Mouse (Mus musculus): Measurements from ENCODE around the gene Vamp2. TPM values are rescaled to one million over a fixed set of nuclear protein-coding genes. Genes with fewer than 3 reads are reported as not detected.
A peak's percentile ranks its signal among the peaks of the same experiment; 100 is the strongest.

Gene Vamp2
- polyA plus RNA-seq, 2 experiments = 89.8 to 199 TPM

GRCm38 (mm10) chr11:69094697-69095429, 6.6 kb downstream of the Vamp2 start, which contains the start of gene Per1:
Gene Per1, plus strand, starts transcription at chr11:69095217.
- Histone ChIP-seq H3K36me3 (ENCODE audit: control insufficient read depth, insufficient read depth, low read length) (peaks cover 30% of the 10 kb centered on the region), H3K4me3 (replicated peaks; ENCODE audit: low read length) (peak within 1 kb of the TSS; percentile 62), H3K27me3 (ENCODE audit: control insufficient read depth, insufficient read depth, low read length) (no peaks in the 10 kb centered on the region), H3K4me2 (replicated peaks; ENCODE audit: low read depth, low read length, severe bottlenecking) (peak within 1 kb of the TSS; percentile 60), H3K9ac (ENCODE audit: low read depth, low read length, severe bottlenecking) (peak within 1 kb of the TSS; percentile 62), H3K9me3 (ENCODE audit: control insufficient read depth, low read length) (no peaks in the 10 kb centered on the region), H3K4me1 (ENCODE audit: control insufficient read depth, insufficient read depth, low read length) (peaks cover 31% of the 10 kb centered on the region), H3K27ac (replicated peaks; ENCODE audit: low read depth, low read length) (peak within 1 kb of the TSS; percentile 89)
- 0 out of 2 replicates have a peak, but pooled peaks have one; percentile 16 for TF ChIP-seq POLR2A (IDR thresholded peaks at IDR 0.05; ENCODE audit: borderline replicate concordance, extremely low read depth, insufficient read depth, insufficient read length)
- peak; percentile 100 for DNase-seq (ENCODE audit: low spot score)
- ATAC-seq (ENCODE audit: low FRiP score, low read depth) = peak; percentile 91
- under 1% methylated on average over 37 of the region's 37 CpGs for WGBS

- WGBS = 2% methylated on average over 27 of the region's 27 CpGs
- no peaks in the 10 kb centered on the region for H3K27me3 ChIP-seq (ENCODE audit: control insufficient read depth, insufficient read depth, low read length)
- DNase-seq (ENCODE audit: low spot score) (no peak), ATAC-seq (ENCODE audit: low FRiP score, low read depth) (no peak)
- peak overlapping the region; percentile 60 for H3K4me2 ChIP-seq (replicated peaks; ENCODE audit: low read depth, low read length, severe bottlenecking)
- peak overlapping the region; percentile 62 for H3K9ac ChIP-seq (ENCODE audit: low read depth, low read length, severe bottlenecking)
- peak overlapping the region; percentile 89 for H3K27ac ChIP-seq (replicated peaks; ENCODE audit: low read depth, low read length)
- H3K4me3 ChIP-seq (replicated peaks; ENCODE audit: low read length) = peak overlapping the region; percentile 62
- H3K36me3 ChIP-seq (ENCODE audit: control insufficient read depth, insufficient read depth, low read length) = peaks cover 26% of the 10 kb centered on the region
- H3K9me3 ChIP-seq (ENCODE audit: control insufficient read depth, low read length) = no peaks in the 10 kb centered on the region
- no peak for TF ChIP-seq POLR2A (IDR thresholded peaks at IDR 0.05; ENCODE audit: borderline replicate concordance, extremely low read depth, insufficient read depth, insufficient read length)
- H3K4me1 ChIP-seq (ENCODE audit: control insufficient read depth, insufficient read depth, low read length) = peaks cover 30% of the 10 kb centered on the region
Measured at GRCm38 (mm10) chr11:69095511-69096231, 7.4 kb downstream of the Vamp2 start.

- ATAC-seq (ENCODE audit: low FRiP score, low read depth) = no peak
- H3K4me2 ChIP-seq (replicated peaks; ENCODE audit: low read depth, low read length, severe bottlenecking) = peak overlapping the region; percentile 60
- H3K36me3 ChIP-seq (ENCODE audit: control insufficient read depth, insufficient read depth, low read length) = peaks cover 26% of the 10 kb centered on the region
- no peak for TF ChIP-seq POLR2A (IDR thresholded peaks at IDR 0.05; ENCODE audit: borderline replicate concordance, extremely low read depth, insufficient read depth, insufficient read length)
- H3K9ac ChIP-seq (ENCODE audit: low read depth, low read length, severe bottlenecking) = peak overlapping the region; percentile 43; the same call in 1 of the 2 replicates
- 6% methylated on average over 9 of the region's 9 CpGs for WGBS
- no peaks in the 10 kb centered on the region for H3K27me3 ChIP-seq (ENCODE audit: control insufficient read depth, insufficient read depth, low read length)
- H3K4me3 ChIP-seq (replicated peaks; ENCODE audit: low read length) = peak overlapping the region; percentile 62
- H3K9me3 ChIP-seq (ENCODE audit: control insufficient read depth, low read length) = no peaks in the 10 kb centered on the region
- peaks cover 30% of the 10 kb centered on the region for H3K4me1 ChIP-seq (ENCODE audit: control insufficient read depth, insufficient read depth, low read length)
- no peak for DNase-seq (ENCODE audit: low spot score)
- H3K27ac ChIP-seq (replicated peaks; ENCODE audit: low read depth, low read length) = peak overlapping the region; percentile 89
Measured at GRCm38 (mm10) chr11:69096360-69096986, 8.2 kb downstream of the Vamp2 start.

- Histone ChIP-seq H3K9ac (ENCODE audit: low read depth, low read length, severe bottlenecking) (peak overlapping the region; percentile 43), H3K9me3 (ENCODE audit: control insufficient read depth, low read length) (no peaks in the 10 kb centered on the region), H3K4me2 (replicated peaks; ENCODE audit: low read depth, low read length, severe bottlenecking) (peak overlapping the region; percentile 60), H3K4me3 (replicated peaks; ENCODE audit: low read length) (peak overlapping the region; percentile 62), H3K27ac (replicated peaks; ENCODE audit: low read depth, low read length) (peak overlapping the region; percentile 89), H3K27me3 (ENCODE audit: control insufficient read depth, insufficient read depth, low read length) (no peaks in the 10 kb centered on the region), H3K36me3 (ENCODE audit: control insufficient read depth, insufficient read depth, low read length) (peaks cover 26% of the 10 kb centered on the region), H3K4me1 (ENCODE audit: control insufficient read depth, insufficient read depth, low read length) (peaks cover 30% of the 10 kb centered on the region)
- TF ChIP-seq POLR2A (IDR thresholded peaks at IDR 0.05; ENCODE audit: borderline replicate concordance, extremely low read depth, insufficient read depth, insufficient read length) = no peak
- 3% methylated on average over 28 of the region's 29 CpGs for WGBS
- ATAC-seq (ENCODE audit: low FRiP score, low read depth) = peak; percentile 48
- DNase-seq (ENCODE audit: low spot score) = peak; percentile 97
Measured at GRCm38 (mm10) chr11:69096987-69097900, 9.0 kb downstream of the Vamp2 start.
